Mouse (Mus musculus) kidney, embryonic 15.5 days (tissue): ENCODE measurements around the gene Cbr1. TPM values are rescaled to one million over a fixed set of nuclear protein-coding genes. Genes with fewer than 3 reads are reported as not detected.
"Not testable (repeated sequence)": the region's sequence is repeated elsewhere in the genome, so short reads cannot be mapped to it uniquely, and the experiment has no call there.

Experiments
- ATAC-seq: fragments of 200-750 bp; cut with Nextera tagmentation; replicated peaks from 2 replicates; pipeline ENCODE4 v1.8.0; 2017; ENCODE audit warnings: moderate TSS enrichment; ENCODE audit not compliant: low FRiP score
- H3K27ac ChIP-seq: fragments of 300-500 bp; sonication (generic); 2 replicates; pipeline ENCODE4 v1.5.1; 2015; ENCODE audit warnings: mild to moderate bottlenecking, inconsistent platforms
- H3K27me3 ChIP-seq: fragments of 300-500 bp; sonication (generic); 2 replicates; pipeline ENCODE4 v1.6.1; 2015; ENCODE audit warnings: inconsistent platforms
- H3K36me3 ChIP-seq: fragments of 300-500 bp; sonication (generic); 2 replicates; pipeline ENCODE4 v1.6.1; 2015; ENCODE audit warnings: inconsistent platforms
- H3K4me1 ChIP-seq: fragments of 300-500 bp; sonication (generic); 2 replicates; pipeline ENCODE4 v1.6.1; 2015; ENCODE audit warnings: inconsistent platforms
- H3K4me2 ChIP-seq: fragments of 300-500 bp; sonication (generic); 2 replicates; pipeline ENCODE4 v1.6.1; 2015; ENCODE audit warnings: moderate library complexity, mild to moderate bottlenecking, inconsistent platforms
- H3K4me3 ChIP-seq: fragments of 300-500 bp; sonication (generic); replicated peaks from 2 replicates; pipeline ENCODE4 v1.5.1; 2015; ENCODE audit warnings: mild to moderate bottlenecking, inconsistent platforms
- H3K9ac ChIP-seq: fragments of 300-500 bp; sonication (generic); 2 replicates; pipeline ENCODE4 v1.6.1; 2015; ENCODE audit warnings: mild to moderate bottlenecking, inconsistent platforms
- H3K9me3 ChIP-seq: fragments of 300-500 bp; sonication (generic); replicated peaks from 2 replicates; pipeline ENCODE4 v1.6.1; 2016; ENCODE audit warnings: inconsistent platforms
- WGBS: fragments of 180-500 bp; shearing (Covaris S2); methylation state at CpG from one replicate; pipeline ENCODE4 v1.1.7; 2015; ENCODE audit warnings: mixed read lengths; 5-methylcytosine and 5-hydroxymethylcytosine counted together
- polyA plus RNA-seq: library from polyadenylated mRNA; unstranded; fragments of >200 nt; fragmentation: Nextera tagmentation; extraction: Ambion mirVana; gene quantifications from 2 replicates; pipeline ENCODE4 v1.2.1, GENCODE M21; 2015

The Cbr1 gene
- polyA plus RNA-seq, 1 experiment from 2014 or later: 138 TPM

DNA sequence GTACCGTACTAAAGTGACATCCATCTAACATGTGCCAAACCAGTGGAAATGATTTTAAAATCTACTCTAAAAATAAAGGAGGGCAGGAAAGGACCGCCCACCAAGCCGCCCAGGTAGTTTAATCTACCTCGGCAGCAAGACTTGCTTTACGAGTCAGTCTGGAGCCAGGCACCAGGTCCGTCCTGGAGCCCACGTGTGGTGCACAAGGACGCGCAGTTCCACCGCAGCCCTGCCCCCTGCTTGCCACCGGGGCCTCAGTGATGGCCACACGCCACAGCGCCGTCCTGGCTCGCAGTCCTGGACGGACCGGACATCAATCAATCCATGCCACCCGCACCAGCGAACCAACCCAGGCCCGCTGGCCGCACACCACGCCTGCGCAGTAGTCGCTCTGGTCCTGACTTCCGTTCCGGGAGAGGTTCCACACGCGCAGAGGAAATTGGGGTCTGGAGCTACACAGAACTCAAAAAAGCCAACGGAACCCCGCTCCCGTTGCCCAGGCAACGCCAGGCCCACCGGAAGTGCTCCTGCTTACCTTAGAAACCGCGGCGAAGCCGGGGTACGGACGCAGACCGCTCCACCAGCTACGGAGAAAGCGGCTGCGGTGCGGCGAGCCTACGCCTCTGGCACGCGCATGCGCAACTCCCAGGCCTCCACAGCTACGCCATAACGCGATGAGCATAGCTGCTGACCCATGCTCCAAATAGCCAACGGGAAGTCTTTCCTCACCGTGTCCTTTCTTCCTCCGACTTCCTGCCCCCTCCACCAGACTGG, 2.0 kb upstream of the Cbr1 start, which contains the start of gene Setd4:
TSS of gene Setd4 (minus strand) at position 625 of the 774 bp plus-strand sequence.
- WGBS: 1% methylated on average over 55 of the region's 55 CpGs
- H3K27ac ChIP-seq: peak within 1 kb of the TSS; percentile 89
- ATAC-seq: peak; percentile 89
- H3K4me2 ChIP-seq: peak within 1 kb of the TSS; percentile 94
- no peaks in the 10 kb centered on the region for H3K9me3 ChIP-seq
- peaks cover 4% of the 10 kb centered on the region; the same call in 1 of the 2 replicates for H3K36me3 ChIP-seq
- H3K4me3 ChIP-seq: peak within 1 kb of the TSS; percentile 59
- no peaks in the 10 kb centered on the region for H3K27me3 ChIP-seq
- H3K4me1 ChIP-seq: peaks cover 24% of the 10 kb centered on the region
- peak within 1 kb of the TSS; percentile 70 for H3K9ac ChIP-seq

DNA sequence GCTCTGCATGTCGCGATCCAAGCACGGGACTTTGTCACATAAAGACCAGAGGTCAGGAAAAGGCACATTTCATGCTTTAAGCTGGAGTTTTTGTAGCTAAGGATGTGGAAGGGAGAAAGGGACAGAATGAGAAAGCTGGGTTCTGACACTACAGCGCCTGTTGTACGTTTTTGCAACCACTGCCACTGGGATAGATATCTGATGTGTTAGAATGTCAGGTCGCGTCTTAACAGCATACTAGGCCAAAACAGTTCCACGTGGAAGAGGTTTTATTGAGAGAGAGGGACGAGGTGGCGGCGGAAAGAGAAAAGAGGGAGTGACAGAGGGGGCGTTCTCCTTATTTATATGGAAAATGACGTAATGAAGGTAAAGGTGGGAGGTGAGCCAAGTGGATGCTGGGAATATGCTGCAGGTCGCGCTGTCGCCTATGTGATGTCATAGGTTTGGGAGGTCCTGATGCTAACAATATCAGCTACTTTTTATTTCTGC, 1.1 kb upstream of the Cbr1 start:
- Histone ChIP-seq H3K27ac (peak overlapping the region; percentile 89), H3K36me3 (0 out of 2 replicates have a peak, but pooled peaks cover 3% of the 10 kb centered on the region), H3K9me3 (no peaks in the 10 kb centered on the region), H3K4me3 (peak overlapping the region; percentile 59), H3K9ac (peak overlapping the region; percentile 70), H3K27me3 (no peaks in the 10 kb centered on the region), H3K4me1 (peaks cover 24% of the 10 kb centered on the region), H3K4me2 (peak overlapping the region; percentile 94)
- ATAC-seq: no peak
- WGBS: 3% methylated on average over 16 of the region's 16 CpGs

- Histone ChIP-seq H3K4me3 (no peak overlapping the region), H3K9ac (no peak overlapping the region), H3K27ac (no peak overlapping the region), H3K36me3 (peaks cover 10% of the 10 kb centered on the region), H3K27me3 (no peaks in the 10 kb centered on the region), H3K4me1 (peaks cover 24% of the 10 kb centered on the region), H3K4me2 (no peak overlapping the region), H3K9me3 (no peaks in the 10 kb centered on the region)
- 90% methylated on average over 7 of the region's 7 CpGs for WGBS
- no peak for ATAC-seq
Observed at GRCm38 (mm10) chr16:93606146-93606545, 493 bp downstream of the Cbr1 start.

- H3K4me1 ChIP-seq: peaks cover 23% of the 10 kb centered on the region
- no peaks in the 10 kb centered on the region for H3K9me3 ChIP-seq
- H3K4me2 ChIP-seq: peak overlapping the region; percentile 76
- peak overlapping the region; percentile 72 for H3K4me3 ChIP-seq
- under 1% methylated on average over 32 of the region's 32 CpGs for WGBS
- no peaks in the 10 kb centered on the region for H3K27me3 ChIP-seq
- peaks cover 15% of the 10 kb centered on the region for H3K36me3 ChIP-seq
- peak overlapping the region; percentile 76 for H3K9ac ChIP-seq
- H3K27ac ChIP-seq: peak overlapping the region; percentile 82
- peak; percentile 60 for ATAC-seq
Observed at GRCm38 (mm10) chr16:93607669-93608101, 2.0 kb downstream of the Cbr1 start.

DNA sequence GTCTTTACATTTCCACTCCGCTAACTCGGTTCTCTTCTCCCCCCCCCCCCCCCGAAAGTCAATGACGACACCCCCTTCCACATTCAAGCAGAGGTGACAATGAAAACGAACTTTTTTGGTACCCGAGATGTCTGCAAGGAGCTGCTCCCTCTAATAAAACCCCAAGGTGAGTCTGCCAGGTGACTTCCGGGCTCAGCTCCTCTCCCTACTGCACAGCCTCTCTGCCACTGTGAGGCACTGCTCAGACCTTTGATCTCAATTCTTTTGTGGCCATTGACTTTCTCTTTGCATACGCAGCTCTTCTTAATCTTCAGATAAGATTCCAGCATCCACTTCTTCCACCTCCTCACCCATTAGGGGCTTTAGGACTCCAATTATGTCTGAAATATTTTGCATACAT, 3.1 kb downstream of the Cbr1 start:
- 62% methylated on average over 8 of the region's 8 CpGs for WGBS
- H3K9me3 ChIP-seq: no peaks in the 10 kb centered on the region
- peaks cover 20% of the 10 kb centered on the region for H3K4me1 ChIP-seq
- no peak overlapping the region for H3K27ac ChIP-seq
- no peak for ATAC-seq
- H3K36me3 ChIP-seq: peaks cover 15% of the 10 kb centered on the region
- peak overlapping the region; percentile 76 for H3K4me2 ChIP-seq
- H3K9ac ChIP-seq: 0 out of 2 replicates have a peak overlapping the region, but pooled peaks have one; percentile 76
- H3K4me3 ChIP-seq: peak overlapping the region; percentile 72
- H3K27me3 ChIP-seq: no peaks in the 10 kb centered on the region

DNA sequence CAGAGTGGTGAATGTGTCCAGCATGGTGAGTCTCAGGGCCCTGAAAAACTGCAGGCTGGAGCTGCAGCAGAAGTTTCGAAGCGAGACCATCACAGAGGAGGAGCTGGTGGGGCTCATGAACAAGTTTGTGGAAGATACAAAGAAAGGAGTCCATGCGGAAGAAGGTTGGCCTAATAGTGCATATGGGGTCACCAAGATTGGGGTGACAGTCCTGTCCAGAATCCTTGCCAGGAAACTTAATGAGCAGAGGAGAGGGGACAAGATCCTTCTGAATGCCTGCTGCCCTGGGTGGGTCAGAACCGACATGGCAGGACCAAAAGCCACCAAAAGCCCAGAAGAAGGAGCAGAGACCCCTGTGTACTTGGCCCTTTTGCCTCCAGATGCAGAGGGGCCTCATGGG, 4.1 kb downstream of the Cbr1 start:
- H3K27ac ChIP-seq: no peak overlapping the region
- WGBS: 92% methylated on average over 4 of the region's 4 CpGs
- H3K4me2 ChIP-seq: no peak overlapping the region
- H3K9ac ChIP-seq: no peak overlapping the region
- ATAC-seq: no peak
- H3K36me3 ChIP-seq: peaks cover 15% of the 10 kb centered on the region
- H3K4me3 ChIP-seq: no peak overlapping the region
- H3K4me1 ChIP-seq: peaks cover 11% of the 10 kb centered on the region
- H3K9me3 ChIP-seq: no peaks in the 10 kb centered on the region
- no peaks in the 10 kb centered on the region for H3K27me3 ChIP-seq

DNA sequence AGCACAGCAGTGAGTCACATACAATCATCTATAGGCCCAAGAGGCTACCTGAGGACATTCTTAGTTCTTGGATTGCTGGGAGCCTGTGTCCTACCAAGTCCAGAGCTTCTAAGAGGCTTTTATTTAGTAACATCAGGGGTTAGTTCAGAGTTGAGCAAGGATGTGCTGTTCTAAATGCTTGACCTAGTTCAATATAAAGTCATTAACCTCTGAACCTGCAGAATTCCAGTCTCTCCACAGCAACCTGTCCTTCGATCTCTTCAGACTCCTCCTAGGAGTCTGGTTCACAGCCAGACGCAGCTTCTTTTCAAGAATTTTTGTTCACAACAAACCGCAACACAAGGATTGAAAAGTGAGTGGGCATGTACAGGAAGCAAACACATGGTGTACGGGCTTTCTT, 5.3 kb downstream of the Cbr1 start:
- Histone ChIP-seq H3K27me3 (no peaks in the 10 kb centered on the region), H3K36me3 (peaks cover 15% of the 10 kb centered on the region), H3K4me1 (peaks cover 5% of the 10 kb centered on the region; the same call in 1 of the 2 replicates), H3K27ac (no peak overlapping the region), H3K4me2 (no peak overlapping the region), H3K9ac (no peak overlapping the region), H3K4me3 (no peak overlapping the region), H3K9me3 (no peaks in the 10 kb centered on the region)
- 90% methylated on average over 4 of the region's 4 CpGs for WGBS
- ATAC-seq: no peak

- H3K36me3 ChIP-seq: peaks cover 9% of the 10 kb centered on the region
- H3K9me3 ChIP-seq: no peaks in the 10 kb centered on the region
- H3K9ac ChIP-seq: no peak overlapping the region
- H3K4me3 ChIP-seq: no peak overlapping the region
- no peaks in the 10 kb centered on the region for H3K27me3 ChIP-seq
- ATAC-seq: peak; percentile 83
- no peak overlapping the region for H3K4me2 ChIP-seq
- H3K4me1 ChIP-seq: no peaks in the 10 kb centered on the region
- 29% methylated on average over 5 of the region's 5 CpGs for WGBS
- no peak overlapping the region for H3K27ac ChIP-seq
Observed at GRCm38 (mm10) chr16:93615118-93615870, 9.6 kb downstream of the Cbr1 start.

DNA sequence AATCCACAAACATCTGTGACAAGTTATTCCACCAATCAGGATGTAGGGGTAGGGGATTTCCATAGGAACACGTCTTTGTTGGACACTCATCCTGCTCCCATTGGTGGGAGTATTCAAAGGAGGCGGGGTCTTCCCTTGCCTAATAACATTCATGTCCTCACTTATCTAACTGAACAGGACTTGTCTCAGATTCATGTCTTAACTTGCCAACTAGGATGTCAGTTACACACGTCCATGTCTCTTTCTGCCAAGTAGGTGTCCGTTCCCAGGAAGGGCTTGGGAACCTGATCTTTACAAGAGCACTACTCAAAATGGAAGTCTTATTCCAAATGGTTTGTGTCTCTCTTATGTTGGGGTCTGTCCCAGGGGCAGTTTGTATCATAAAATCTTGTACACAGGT, 18.1 kb downstream of the Cbr1 start:
- ATAC-seq, H3K4me2 ChIP-seq, H3K27ac ChIP-seq, H3K4me1 ChIP-seq, H3K36me3 ChIP-seq, H3K4me3 ChIP-seq, H3K9ac ChIP-seq, H3K9me3 ChIP-seq, H3K27me3 ChIP-seq: not testable (repeated sequence)
- 85% methylated on average over 4 of the region's 4 CpGs for WGBS

GRCm38 (mm10) chr16:93624671-93625070, 19.0 kb downstream of the Cbr1 start:
- no peak overlapping the region for H3K27ac ChIP-seq
- no peak for ATAC-seq
- no peak overlapping the region for H3K4me3 ChIP-seq
- no peaks in the 10 kb centered on the region for H3K4me1 ChIP-seq
- H3K9me3 ChIP-seq: no peaks in the 10 kb centered on the region
- 83% methylated on average over 4 of the region's 4 CpGs for WGBS
- no peaks in the 10 kb centered on the region for H3K27me3 ChIP-seq
- no peak overlapping the region for H3K9ac ChIP-seq
- no peaks in the 10 kb centered on the region for H3K36me3 ChIP-seq
- no peak overlapping the region for H3K4me2 ChIP-seq

GRCm38 (mm10) chr16:93626745-93627144, 21.1 kb downstream of the Cbr1 start:
- H3K4me1 ChIP-seq: no peaks in the 10 kb centered on the region
- H3K27me3 ChIP-seq: no peaks in the 10 kb centered on the region
- no peak overlapping the region for H3K4me3 ChIP-seq
- 5% methylated on average over 1 of the region's 1 CpGs for WGBS
- H3K36me3 ChIP-seq: no peaks in the 10 kb centered on the region
- no peak; the same call in 1 of the 2 replicates for ATAC-seq
- H3K9me3 ChIP-seq: no peaks in the 10 kb centered on the region
- H3K27ac ChIP-seq: no peak overlapping the region
- no peak overlapping the region for H3K9ac ChIP-seq
- no peak overlapping the region for H3K4me2 ChIP-seq
